Mouse (Mus musculus) c-Kit-negative CD71-positive TER-119-positive erythroid progenitor cells, embryonic 14.5 days (primary cell): Measurements from ENCODE around the gene Eif4g3.

Experiments used
- DNase-seq: peaks from one replicate; pipeline ENCODE4 v3.0.0-alpha.2; 2013; ENCODE audit warnings: low read depth, low spot score

Gene Eif4g3

DNA sequence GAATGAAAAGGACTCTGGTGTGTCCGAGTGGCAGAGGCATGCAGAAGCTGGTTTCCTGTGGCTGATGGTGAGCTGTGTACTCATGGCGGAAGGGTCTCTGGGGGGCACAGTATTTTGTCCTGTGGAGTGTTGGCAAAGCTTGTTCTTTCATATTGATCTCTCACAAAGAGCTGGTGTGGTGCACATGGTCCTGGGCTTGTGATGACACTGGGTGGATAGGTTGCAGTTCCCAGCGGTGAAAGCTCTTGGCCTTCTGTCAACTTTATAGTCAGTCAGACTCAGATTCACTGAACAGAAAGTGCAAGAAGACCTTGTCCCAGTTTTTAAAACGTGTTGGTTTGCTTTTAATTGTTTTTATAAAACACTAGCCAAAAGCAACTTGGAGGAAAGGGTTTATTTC is 68.3 kb downstream of the Eif4g3 start:
- no peak for DNase-seq

DNA sequence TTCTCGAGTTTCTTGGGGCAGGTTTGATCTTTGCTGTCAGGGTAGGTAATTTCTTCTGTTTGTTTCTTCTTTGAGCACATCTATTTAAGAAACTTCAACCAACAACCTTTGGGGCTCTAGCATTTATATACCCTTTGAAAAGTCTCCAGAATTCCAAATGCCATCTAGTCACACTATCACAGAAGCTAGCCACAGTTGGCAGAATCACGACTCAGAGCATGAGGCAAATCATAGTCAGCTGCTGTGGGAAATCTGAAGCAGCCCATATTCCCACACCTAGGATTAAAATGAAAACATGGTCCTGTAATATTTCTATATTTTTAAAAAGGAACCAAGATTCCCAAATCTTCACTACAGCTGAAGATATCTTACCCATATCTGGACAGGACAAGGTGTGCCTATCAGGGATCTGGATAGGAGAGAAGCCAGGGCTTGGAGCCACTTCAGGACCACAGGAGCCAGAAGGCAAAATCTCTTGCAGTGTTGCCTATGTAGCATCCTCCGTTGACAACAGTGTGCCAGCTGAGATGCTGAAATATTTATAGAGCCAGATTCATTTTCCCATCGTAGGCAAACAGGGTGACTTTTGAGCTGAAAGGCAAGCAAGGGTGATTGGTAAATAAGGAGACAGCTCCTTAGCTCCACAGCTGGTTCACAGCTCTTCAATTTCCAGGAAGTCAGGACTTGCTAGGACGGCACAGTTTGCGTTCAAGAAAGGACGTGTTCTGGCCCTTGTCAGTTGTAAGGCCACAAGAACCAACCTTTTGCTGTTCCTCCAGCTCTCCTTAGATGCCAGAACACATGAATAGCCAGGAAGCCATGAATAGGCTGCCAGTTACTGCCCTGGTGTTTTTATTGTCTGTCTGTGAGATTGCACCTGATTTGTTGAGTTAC is 70.8 kb downstream of the Eif4g3 start:
- DNase-seq = no peak

DNA sequence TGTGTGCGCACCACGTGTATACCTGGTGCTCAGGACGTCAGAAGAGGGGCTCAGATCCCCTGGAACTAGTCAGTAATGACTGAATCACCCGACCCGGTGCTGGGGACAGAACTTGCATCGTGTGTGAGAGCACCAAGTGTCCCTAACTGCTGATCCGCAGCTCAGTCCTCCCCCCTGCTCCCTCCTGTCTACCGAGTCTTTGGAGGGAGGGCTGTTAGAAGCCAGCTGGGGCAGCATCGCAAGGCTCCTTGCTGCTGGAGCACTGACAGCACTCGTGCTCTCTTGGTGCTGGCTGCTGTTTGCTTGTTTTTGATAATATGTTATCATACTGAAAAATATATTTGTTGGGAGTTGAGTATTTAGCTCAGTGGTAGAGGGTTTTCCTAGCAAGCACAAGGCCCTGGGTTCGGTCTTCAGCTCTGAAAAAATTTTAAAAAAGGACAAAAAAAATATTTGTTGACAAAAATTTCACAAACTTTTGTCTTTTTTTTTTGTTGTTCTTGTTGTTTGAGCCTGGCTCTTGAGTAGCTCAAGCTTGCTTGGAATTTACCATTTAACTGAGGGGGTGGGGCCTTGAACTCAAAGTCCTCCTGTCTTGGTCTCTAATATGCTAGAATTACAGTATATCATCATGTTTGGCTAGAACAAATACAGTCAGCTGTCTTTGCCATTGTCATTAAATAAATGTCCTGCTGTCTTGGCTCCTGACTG is 72.2 kb downstream of the Eif4g3 start:
- no peak for DNase-seq

DNA sequence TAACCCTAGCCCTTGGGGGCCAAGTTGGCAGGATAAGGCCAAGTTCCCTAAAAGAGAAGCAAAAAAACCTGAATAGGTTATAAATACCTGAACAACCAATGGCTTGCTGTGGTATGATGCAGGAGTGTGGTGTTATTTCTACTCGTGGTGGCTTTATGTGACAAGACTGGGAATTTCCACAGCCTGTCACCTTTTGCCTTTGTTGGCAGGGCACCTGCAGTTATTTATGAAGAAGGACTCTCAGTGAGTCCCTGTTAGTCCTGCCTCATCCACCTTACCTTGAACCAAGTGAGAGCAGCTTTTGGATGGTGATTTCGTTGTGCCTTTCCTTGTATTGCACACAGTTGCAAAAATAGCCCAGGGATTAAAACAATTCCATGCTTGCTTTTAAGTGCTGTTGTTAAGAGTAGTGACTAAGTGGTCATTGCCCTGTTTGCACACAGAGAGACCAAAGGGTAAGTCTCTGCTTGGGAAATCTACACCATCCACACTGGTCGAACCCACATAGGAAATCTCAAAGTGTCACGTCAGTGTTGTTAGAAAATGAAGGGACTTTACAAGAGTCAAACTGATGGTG is 72.9 kb downstream of the Eif4g3 start:
- DNase-seq = no peak

DNA sequence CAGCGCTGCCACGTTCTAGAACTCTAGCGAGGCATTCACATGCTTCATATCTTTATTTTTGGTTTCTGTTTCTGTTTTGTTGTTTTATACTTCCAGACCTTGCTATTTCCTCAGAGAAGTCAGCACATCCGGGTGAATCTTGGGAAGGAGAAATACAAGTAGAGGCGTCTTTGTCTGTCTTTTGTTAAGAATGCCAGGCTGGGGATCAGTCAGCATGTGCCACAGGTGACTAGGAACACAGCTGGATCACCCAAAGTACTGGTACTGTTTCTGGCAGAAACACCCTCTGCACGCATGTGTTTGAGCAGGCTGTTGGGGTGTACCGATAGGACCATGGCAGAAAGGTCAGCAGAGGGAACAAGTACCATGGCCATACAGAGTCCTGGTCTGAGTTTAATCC is 73.6 kb downstream of the Eif4g3 start:
- DNase-seq = no peak

DNA sequence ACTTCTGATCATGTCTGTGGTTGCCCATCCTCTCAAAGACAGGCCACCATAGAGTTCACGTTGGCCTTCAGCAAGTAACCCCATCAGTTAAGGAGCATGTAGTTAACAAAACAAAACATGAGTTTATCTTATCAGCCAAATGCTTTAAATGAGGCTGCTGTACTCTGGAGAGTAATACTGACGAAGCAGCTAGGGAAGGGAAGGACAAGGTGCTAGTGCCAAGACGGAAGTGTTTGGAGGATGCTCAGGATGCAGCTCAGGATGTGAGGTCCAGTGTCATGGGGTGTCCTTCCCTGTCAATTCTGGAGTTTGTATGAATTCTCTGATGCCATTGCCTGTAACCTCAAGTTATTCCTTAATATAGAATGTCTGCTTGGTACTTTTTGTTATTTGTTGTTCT is 75.0 kb downstream of the Eif4g3 start:
- DNase-seq = no peak

DNA sequence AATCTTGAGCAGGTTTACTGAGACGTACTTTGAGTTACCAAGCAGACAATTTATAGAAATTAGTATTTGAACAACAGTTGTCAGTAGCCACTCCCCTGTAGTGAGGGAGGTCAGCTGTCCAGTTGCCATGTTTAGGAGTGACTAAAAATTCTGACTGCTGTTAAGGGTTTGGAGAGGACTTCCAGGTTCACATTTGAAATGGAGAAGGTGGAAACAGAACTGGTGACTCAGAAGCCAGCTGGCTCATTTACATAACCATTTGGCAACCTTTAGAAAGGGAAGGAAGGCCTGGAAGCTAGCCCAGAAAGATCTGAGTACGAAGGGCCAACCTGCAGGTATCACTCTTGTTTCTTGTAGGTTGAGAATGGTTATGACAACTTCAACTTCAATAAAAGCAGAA is 75.8 kb downstream of the Eif4g3 start:
- DNase-seq = no peak

DNA sequence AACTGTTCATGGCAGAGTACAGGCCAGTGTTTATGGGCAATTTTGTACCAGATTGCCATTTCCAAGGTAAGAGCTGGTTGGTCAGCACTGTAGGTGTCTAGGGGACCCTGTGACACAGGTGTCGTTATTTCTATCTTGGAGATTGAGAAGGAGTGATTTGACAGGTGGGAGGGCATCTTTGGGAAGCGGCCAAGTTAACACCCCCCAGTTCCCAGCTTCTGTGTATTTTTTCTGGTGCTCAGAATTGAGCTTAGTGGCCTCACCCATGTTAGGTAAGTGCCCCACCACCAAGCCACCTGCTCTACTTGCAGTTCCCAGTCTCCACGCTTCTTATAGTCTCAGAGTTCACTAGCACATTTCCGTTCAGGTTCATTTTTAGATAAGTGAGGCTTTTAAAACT is 76.5 kb downstream of the Eif4g3 start:
- no peak for DNase-seq

DNA sequence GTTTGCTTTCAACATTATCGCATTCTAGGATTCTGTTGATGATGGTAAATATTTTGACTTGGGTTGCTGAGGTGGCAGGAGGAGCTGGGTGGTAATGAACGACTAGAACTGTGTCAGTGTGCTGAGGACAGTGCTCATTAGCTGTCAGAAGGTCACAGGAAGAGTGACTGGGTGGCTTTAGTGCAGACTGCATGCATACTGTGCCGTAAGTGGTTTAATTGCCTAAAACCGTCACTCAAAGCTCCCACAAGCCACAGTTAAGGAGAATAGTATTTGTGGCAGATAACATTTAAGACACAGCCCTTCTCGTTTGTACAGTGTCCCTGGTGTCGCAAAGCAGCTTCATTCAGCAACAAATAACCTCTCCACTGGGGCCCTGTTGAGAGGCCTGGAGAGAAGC is 78.7 kb downstream of the Eif4g3 start:
- DNase-seq = no peak

DNA sequence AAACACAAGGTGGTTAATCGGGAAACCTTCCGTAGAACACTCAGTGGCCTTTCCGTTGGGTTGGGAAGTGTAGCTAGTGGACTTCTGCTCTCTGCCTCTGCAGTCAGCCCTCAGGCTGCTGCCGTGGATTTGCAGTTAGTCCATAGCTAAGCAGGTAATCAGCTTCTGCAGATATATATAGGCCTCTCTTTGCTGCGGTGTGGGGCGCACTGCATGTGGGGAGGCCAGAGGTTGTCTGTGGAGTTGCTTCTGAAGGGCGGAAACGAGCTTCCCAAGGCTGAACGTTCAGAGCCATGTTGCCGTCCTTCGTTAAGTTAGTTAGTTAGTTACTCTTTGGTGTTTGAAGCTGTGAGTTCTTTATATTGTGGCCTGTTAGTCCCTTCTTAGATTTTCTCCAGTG is 80.3 kb downstream of the Eif4g3 start:
- no peak for DNase-seq

DNA sequence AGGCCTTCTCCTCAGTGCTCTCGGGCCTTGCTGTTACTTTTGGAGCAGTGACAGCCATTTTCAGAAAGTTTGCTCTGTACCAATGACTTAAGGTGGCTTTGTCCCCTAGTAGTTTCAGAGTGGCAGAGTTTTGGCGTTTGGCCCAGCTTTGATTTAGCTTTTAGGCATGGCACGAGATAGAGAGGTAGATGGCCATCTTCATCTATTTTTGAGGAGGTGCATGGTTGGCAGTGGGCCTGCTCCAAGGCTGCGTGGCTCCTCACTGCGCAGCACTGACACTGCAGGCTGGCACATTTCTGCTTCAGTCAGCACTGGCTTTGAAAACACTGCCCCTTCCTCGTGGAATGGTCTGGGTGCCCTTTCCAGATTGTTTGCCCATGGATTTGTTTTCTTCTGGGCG is 80.7 kb downstream of the Eif4g3 start:
- DNase-seq = no peak

DNA sequence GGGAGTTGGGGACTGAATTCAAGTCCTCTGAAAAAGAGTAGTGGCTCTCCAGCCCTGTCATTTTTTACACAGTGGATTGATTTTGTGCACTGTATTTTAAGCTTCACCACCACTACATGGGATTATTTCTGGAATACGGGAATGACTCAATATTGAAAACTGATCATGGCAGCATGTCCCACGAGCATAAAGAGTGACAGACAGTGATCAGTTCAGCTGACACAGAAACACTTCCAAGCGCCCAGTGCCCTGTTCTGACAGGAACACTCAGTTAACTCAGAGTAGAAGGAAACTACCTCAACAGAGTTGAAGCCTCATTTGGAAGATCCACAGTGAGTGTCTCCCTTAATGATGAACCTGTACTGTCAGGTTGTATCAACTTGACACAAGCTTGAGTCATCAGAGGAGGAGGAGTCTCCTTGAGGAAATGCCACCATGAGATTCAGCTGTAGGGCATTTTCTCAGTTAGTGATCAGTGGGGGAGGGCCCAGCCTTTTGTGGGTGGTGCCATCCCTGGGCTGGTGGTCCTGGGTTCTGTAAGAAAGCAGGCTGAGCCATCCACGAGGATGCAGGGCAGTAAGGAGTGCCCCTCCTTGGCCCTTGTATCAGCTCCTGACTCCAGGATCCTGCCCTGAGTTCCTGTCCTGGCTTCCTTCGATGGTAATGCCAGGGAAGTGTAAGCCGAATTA is 82.2 kb downstream of the Eif4g3 start:
- no peak for DNase-seq

DNA sequence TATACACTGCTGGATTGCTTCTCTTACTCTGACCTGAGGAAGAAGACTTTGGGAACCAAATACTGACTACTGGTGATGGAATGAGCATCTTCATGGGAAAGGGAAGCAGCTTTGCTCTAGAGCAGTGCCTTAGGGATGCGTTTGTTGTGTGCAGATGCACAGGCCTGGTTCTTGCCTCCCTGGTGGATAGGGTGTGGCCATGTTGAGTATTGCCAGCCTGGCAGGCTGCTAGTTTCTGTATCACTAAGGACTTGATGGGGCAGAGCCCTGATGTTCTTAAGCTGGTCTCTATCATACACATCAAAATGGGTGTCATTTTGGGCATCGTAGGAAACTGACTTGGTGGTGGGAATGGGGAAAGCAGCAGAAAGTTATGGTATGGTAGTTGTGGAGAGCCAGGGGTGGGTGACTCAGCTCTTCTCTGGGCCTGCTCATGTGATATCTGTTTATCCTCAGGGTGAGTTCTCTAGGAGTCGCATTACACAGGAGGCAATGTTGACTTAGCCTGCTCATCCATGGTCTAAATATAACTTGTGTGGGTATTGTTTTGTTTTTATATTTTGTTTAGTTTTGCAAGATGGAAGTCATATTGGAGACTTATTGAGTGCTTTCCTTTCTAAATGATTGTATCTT is 85.0 kb downstream of the Eif4g3 start:
- DNase-seq = no peak

DNA sequence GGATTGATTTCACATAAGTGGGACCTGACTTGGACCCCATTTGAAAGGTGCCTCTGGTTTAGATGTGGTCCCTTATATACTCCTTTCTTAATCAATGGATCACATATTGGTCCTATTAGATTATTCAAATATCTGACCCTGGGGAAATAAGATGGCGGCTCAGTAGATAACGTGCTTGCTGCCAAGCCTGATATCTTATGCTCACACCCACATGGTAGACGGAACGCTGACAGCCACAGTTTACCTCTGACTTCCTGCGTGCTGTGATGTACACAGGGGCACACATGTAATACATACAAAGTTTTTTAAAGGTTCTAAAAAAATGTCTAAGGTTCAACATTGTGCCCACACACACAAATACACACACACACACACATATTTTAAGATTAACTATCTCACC is 86.4 kb downstream of the Eif4g3 start:
- DNase-seq = no peak

DNA sequence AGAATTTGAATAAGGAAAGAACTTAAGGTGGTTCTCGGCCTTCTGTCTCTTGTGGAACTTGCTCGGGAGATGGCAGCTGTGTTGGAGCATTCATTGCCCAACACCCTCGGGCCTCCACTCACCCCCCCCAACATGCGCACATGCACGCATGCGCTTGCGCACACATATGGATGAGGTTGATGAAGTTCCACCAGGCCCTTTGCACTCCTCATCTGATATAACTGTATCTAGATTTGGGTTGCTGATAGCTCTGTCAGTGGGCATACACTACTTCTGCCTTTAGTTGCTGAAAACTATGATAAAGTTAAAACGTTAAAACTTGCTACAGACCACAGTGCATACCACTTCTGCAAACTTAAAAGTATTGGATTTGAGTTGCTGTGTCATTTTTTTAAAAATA is 89.6 kb downstream of the Eif4g3 start:
- no peak for DNase-seq

DNA sequence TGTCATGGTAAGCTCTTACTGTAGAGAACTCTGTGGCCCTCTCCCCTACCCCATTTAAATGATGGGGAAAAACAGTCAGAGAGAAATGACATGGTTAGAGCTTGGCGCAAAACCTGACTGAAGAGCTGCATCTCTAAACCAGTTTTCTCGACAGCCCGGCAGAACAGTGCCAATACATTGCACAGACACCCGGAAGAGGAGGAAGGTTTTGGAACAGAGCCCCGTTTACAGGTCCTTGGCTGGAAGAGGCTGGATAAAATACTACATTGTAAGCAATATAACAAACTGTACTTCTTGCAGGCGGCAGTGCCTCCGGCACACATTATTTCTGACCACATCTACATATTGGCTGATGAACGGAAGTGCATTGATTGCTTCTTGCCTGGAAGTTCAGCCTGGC is 91.3 kb downstream of the Eif4g3 start:
- no peak for DNase-seq

DNA sequence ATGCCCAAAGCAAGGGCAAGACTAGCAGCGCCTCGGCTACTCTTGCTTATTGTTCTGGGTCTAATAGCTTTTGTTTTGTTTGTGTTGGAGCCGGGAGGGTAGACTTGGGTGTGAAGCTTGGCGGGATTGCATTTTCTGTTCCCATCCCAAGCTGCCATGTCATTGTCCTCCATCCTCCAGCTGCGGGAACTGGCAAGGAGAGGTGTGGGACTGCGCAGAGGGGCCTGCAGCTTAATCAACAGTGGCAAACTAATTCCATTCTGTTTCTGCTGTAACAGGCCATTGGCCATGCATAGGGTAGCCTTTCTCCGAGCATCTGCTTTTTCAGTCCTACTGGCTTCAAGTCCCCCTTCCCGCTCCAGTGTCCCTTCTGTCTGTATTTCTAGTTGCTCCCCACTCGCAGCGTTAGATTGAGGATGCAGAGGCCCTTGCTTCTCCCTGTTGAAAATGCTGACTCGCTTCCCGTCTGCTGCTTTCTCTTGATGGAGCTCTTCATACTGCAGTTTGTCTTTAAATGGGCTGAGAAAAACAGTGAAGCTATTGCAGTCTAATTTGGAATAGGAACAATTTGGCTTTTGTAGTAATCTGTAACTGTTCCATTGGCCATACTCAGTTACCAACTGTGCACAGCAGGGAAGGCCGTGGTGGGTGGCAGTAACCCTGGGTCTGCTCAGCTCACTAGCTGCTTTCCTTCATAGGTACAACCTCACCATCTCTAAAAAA is 92.2 kb downstream of the Eif4g3 start:
- DNase-seq = no peak

DNA sequence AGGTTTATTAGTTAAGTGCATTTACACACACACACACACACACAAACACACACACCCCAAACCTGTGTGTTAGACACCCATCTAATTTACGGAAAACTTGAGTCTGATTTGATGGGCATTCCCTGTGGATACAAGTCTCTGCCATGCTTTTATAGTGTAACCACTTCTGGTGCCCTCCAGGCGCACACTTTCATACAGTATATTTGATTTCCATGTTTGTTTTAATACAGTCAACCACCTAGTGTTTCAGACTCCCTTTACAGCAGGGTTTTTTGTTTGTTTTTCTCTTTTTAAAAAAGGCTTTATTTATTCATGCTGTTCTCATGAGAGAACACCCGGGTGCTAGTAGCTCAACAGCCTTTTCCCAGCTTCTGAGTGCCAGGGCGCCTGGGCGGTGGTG is 94.1 kb downstream of the Eif4g3 start:
- DNase-seq = no peak

DNA sequence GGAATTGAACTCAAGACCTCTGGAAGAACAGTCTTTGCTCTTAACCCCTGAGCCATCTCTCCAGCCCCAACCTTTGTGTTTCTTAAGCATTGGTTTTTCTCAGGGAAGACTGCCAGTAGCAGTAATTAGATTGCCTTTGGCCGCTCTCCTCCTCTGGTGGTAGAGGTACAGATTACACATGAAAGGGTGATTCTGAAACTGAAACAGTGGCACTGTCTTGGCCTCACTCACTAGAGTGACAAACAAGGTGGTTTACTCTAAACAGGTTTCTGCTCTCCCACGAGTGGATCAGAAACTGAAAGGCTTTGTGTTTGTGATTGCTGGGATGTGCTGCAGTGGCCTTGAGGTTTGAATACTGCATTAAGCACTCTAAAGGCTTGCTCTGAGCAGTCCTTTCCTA is 96.7 kb downstream of the Eif4g3 start:
- DNase-seq = no peak

DNA sequence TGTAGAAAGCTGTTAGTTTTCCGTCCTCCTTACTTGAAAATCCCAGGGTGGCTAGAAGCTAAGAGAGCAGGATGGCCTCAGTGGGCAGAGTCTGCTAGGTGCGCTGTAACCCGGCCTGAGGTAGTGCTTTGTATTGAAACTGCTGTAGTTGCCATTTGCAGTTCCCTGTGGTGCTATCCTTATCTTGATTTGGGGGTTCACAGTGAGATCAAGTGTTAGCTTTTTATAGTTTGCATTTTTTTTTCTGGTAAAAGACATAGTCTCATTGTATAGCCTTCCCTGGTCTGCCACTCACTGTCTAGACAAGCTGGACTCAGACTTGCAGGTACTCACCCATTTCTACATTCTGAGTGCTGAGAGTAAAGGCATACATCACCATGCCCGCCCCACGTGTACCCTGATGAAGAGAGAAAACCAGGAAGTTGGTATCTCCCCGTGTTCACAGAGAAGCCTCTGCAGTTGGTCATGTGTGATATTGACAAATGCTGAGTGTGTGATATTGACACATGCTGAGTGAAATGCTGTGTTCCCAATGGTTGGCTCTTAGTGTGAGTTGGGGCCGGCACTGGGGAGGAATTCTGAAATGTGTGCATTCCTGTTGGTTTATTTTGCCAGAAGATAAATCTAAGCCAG is 98.9 kb downstream of the Eif4g3 start:
- no peak for DNase-seq

DNA sequence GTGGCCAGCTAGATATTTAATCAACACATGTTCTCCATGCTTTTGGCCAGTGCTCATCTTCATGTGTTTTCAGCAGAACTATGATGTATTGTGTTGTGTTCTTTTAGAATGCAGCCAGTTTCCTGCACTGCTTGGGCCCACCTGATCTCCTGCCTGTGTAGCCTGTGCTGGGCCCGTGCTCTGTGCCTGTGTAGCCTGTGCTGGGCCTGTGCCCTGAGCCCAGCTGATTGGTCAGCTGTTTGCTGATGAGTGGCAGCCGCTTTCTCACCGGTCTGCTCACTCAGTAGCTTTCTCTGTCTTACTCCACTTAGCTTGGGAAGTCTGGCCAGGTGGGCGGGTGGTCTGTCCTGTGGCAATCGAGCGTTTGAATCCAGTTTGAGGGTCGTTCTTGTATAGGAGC is 107.6 kb downstream of the Eif4g3 start:
- no peak for DNase-seq
